Mouse (Mus musculus): ENCODE data around the gene Abca13. TPM values are rescaled to one million over a fixed set of nuclear protein-coding genes. Genes with fewer than 3 reads are reported as not detected.
A peak's percentile ranks its signal among the peaks of the same experiment; 100 is the strongest.

Abca13 gene
- total RNA-seq, 1 experiment from 2014 or later, result 1.8 TPM

DNA sequence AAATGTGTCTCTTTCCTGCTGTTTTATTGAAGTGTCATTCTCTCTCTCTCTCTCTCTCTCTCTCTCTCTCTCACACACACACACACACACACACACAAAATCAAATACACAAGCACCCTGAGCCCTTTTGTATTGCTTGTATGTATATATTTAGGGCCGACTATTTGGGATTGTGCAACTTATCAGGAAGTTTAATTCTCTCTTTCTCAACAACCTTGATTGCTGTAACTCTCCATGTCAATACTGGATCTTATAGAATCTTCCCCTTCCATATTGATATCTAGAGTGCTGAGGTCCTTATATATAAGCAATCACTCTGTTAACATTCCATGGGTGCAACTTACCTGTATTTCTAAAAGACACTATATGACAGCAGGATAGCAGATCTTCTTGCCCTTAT lies 433.0 kb downstream of the Abca13 start:
- no peak for ATAC-seq (replicated peaks; ENCODE audit: low read depth, poor library complexity, severe bottlenecking)

DNA sequence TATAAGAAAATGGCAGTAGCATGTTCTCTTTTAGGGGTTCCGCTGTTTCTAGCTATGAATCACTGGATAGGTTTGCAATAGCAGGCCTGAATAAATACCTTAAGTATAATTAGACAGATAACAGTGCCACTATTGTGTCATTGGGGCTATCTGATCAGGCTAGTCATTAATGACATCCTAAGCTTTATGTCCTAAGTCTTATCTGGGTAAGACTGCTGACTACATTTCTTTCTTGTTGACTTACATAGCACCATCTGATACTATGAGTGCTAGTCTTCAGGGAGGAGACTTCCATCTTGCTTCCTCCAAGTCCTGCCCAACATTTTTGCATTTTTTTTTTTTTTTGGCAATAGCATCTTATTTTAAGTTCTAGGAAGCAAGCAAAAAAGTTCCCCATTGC lies 434.1 kb downstream of the Abca13 start:
- ATAC-seq (replicated peaks; ENCODE audit: low read depth, poor library complexity, severe bottlenecking), result no peak

DNA sequence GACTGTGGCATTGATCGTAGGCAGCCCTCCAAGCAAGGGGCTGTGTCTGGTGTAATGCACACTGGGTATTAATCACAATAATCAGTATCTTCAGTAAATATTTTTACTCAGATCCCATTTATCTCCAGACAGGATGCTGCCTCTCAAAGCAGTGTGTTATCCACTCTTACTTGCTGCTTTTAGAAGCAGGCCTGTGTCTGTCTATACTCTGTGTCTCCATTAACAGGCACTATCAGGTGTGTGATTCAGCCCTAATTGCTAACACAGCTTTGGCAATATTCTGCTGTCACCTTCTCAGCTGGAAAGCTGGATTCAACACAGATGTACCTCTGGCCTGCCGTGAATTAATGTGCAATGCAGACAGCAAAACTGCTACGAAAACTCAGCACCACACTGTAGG lies 455.5 kb downstream of the Abca13 start:
- ATAC-seq (replicated peaks; ENCODE audit: low read depth, poor library complexity, severe bottlenecking), result no peak

DNA sequence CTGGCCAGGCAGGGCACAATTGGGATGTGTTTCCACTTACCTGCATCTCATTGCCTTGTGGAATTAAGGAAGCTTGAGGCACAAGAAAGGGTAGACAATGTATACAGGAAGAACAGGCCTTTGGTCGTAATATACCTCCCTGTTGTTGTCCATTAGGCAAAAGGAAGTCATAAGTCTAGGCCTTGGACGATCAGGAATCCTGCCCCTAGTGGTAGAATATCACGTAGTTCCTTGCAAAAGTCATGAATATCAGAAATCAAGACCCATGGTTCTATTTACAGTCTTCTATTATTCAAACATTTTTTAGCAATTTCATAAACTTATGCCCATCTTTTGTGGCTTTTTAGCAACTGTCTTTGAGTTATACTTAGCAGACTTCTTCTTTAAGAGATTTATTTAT lies 456.2 kb downstream of the Abca13 start:
- ATAC-seq (replicated peaks; ENCODE audit: low read depth, poor library complexity, severe bottlenecking), result 0 out of 2 replicates have a peak, but pooled peaks have one; percentile 42

DNA sequence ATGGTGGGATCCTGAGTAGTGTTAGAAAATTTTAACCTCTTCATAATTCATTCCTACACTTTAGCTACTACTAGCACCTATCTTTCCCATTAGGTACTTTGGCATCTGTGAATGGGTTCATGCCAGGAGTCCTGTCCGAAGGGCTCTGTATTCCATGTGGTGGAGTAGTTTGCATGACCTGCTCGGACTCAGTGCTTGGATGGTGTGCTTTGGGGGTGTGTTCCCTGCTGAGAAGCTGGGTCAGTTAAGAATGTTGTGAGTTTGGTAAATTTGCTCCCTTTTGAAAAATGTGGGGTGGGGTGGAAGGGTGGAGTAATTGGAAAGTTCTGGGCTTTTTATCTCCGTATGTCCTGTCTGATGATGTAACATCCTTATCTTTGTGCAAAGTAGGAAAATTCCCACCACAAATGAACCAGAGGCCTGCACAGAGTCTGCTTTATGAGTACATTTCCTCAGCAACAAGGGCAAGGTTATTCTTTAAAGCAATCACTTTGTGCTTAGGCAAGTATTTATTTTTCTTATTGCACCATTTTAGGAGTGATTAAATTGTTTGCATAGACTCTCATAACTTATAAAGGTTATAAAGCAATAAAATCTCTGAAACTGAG lies 475.0 kb downstream of the Abca13 start:
- ATAC-seq (replicated peaks; ENCODE audit: low read depth, poor library complexity, severe bottlenecking), result no peak

DNA sequence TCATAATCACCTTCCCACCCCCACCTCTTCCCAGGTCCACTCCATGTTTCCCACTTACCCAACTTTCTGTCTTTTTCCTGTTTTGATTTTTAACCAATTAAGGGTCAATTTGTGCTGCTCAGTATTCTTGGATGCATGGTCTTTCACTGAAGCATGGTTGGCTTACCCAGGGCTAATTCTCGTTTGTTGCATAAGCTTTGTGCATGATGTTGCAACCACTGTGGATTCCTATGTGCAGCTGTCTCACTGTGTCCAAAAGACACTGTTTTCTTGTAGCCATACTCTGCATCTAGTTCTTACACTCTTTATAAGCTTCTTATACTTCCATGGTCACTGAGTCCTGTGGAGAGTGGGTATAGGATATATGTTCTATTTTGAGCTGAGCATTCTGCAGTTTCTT lies 477.7 kb downstream of the Abca13 start:
- no peak for ATAC-seq (replicated peaks; ENCODE audit: low read depth, poor library complexity, severe bottlenecking)

DNA sequence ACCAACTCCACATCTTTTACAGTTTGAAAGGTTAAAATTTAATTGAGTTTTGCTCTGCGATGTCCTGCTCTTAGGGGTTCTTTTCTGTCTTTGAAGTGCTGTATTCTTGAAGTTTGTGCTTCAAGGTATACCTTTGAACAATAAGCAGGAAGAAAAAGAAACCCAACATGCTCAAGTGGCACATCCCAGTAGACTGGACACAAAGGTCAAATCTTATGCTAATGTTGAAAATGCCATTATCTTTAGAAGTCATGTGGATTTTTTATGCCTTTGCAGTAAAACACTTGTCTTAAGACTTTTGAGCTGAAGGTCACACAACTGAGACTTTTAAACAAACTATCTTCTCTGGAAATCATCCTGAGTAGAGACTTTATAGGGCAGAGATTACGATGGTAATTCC lies 493.2 kb downstream of the Abca13 start:
- ATAC-seq (replicated peaks; ENCODE audit: low read depth, poor library complexity, severe bottlenecking), result no peak

DNA sequence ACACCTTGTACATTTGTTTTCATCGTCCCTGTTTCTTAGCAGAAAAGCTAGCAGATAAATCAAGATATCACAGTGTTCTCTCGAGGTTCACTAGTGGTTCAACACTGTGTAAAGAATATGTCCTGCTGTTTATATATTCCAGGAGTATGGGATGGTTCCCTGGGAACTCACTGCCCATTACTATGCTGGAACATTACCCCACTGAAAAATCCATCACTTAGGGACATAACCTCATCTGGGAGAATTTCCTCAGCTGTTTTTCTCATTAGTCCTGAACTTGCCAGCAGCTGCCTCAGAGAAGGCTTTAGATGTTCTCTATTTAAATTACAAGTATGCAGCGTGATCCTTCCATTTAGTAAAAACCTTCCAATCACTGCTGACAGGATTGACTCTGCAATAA lies 513.4 kb downstream of the Abca13 start:
- ATAC-seq (replicated peaks; ENCODE audit: low read depth, poor library complexity, severe bottlenecking), result no peak

DNA sequence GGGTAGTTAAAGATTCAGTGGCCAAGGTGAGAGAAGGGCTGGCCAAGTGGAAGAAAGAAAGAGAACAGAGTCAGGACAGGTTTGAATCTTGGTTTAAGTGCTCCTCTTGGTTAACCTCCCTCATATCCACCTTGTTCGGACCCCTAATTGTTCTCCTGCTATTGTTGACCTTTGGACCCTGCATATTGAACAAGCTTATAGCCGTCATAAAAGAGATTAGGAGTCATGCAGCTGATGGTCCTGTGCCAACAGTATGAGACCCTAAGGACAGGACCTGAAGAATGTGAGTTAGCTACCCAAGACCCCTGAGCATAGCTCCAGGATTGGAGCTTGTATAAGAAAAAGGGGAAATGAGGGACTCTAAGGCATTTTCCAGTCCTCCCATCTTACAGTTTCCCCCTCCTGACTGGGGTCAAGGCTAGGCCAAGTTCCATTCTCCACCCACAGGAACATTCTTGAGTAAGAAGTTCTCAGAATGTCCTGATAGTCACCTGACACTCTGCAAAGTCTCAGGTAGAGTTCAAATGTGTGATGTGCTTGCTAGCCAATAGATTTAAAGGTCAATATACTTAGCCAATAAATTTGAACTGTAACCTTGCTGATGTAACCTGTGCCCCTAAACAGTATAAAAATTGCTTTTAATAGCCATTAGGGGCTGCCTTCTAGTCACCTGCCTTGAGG lies 536.2 kb downstream of the Abca13 start:
- no peak for ATAC-seq (replicated peaks; ENCODE audit: low read depth, poor library complexity, severe bottlenecking)

DNA sequence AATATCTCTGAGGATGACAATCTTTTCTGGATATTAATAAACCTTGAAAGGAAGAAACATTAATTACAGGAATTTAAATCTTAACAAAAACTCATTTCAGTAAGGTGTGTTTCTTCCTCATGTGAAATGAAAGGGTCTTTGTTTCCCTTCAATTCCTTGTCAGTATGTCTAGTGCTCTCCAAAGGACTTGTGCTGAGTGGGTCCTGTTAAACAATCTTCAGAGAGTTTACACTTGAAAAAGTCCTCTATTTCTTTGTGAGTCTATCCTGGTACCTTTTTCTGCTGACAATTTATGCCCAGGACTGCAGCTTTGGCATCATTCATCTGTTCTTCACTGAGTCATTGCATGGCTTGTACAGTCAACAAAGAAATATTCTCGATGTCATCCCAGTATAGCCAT lies 539.6 kb downstream of the Abca13 start:
- no peak for ATAC-seq (replicated peaks; ENCODE audit: low read depth, poor library complexity, severe bottlenecking)

Other genes with a start within 250 kb of the Abca13 start
- not detected in 2 replicates for gene Pkd1l1, start 218.7 kb upstream of the Abca13 start, total RNA-seq (2017)
- gene Hus1, start 180.8 kb upstream of the Abca13 start, total RNA-seq (2017), result 21.1 and 22.3 TPM in 2 replicates
- gene Gm11992, start 143.3 kb upstream of the Abca13 start, total RNA-seq (2017), result 0.29 and 0.32 TPM in 2 replicates
- gene Sun3, start 143.0 kb upstream of the Abca13 start, total RNA-seq (2017), result not detected in 2 replicates
- gene Upp1, start 73.8 kb upstream of the Abca13 start, total RNA-seq (2017), result 1.6 and 11.3 TPM in 2 replicates